Mouse (Mus musculus) heart, postnatal 0 days (tissue): ENCODE data around the gene Lbhd2. TPM values are rescaled to one million over a fixed set of nuclear protein-coding genes. Genes with fewer than 3 reads are reported as not detected.

Source experiments
- ATAC-seq: fragments of 200-750 bp; cut with Nextera tagmentation; 2 replicates; pipeline ENCODE4 v1.8.0; 2017; ENCODE audit warnings: low read depth, moderate number of reproducible peaks, moderate library complexity; ENCODE audit not compliant: insufficient read depth
- DNase-seq: peaks from one replicate; pipeline ENCODE4 v3.0.0-alpha.2; 2016; ENCODE audit warnings: low spot score
- H3K27ac ChIP-seq: fragments of 300-500 bp; sonication (generic); 2 replicates; pipeline ENCODE4 v1.5.1; 2014; ENCODE audit warnings: low read depth, mild to moderate bottlenecking
- H3K27me3 ChIP-seq: fragments of 300-500 bp; sonication (generic); 2 replicates; pipeline ENCODE4 v1.6.1; 2014; ENCODE audit warnings: low read length, mixed read lengths; ENCODE audit not compliant: control insufficient read depth, insufficient read depth
- H3K36me3 ChIP-seq: fragments of 300-500 bp; sonication (generic); replicated peaks from 2 replicates; pipeline ENCODE4 v1.6.1; 2014; ENCODE audit warnings: low read length, mixed read lengths; ENCODE audit not compliant: control insufficient read depth, insufficient read depth
- H3K4me1 ChIP-seq: fragments of 300-500 bp; sonication (generic); 2 replicates; pipeline ENCODE4 v1.6.1; 2014; ENCODE audit warnings: antibody characterized with exemption; ENCODE audit not compliant: control insufficient read depth, insufficient read depth
- H3K4me2 ChIP-seq: fragments of 300-500 bp; sonication (generic); 2 replicates; pipeline ENCODE4 v1.6.1; 2014; ENCODE audit warnings: low read depth, mild to moderate bottlenecking, low read length, moderate library complexity
- H3K4me3 ChIP-seq: fragments of 300-500 bp; sonication (generic); 2 replicates; pipeline ENCODE4 v1.5.1; 2014; ENCODE audit warnings: low read depth, low read length
- H3K9ac ChIP-seq: fragments of 300-500 bp; sonication (generic); replicated peaks from 2 replicates; pipeline ENCODE4 v1.6.1; 2014; ENCODE audit warnings: low read depth, low read length, mixed read lengths
- H3K9me3 ChIP-seq: fragments of 300-500 bp; sonication (generic); replicated peaks from 2 replicates; pipeline ENCODE4 v1.6.1; 2016; ENCODE audit warnings: low read length; ENCODE audit not compliant: control insufficient read depth
- CTCF ChIP-seq: IDR thresholded peaks from 2 replicates; pipeline ENCODE4 v1.5.1; 2016; ENCODE audit warnings: antibody characterized with exemption, control low read depth, low read depth
- EP300 ChIP-seq: IDR thresholded peaks from 2 replicates; pipeline ENCODE4 v1.6.1; 2016; ENCODE audit warnings: antibody characterized with exemption, low read depth
- WGBS: fragments of 180-500 bp; shearing (Covaris S2); extraction: QIAGEN DNeasy Blood & Tissue Kit; methylation state at CpG from one replicate; pipeline ENCODE4 v1.1.7; 2014; 5-methylcytosine and 5-hydroxymethylcytosine counted together
- polyA plus RNA-seq: library from polyadenylated mRNA; unstranded; fragments of >200 nt; fragmentation: Nextera tagmentation; extraction: Ambion mirVana; gene quantifications from 2 replicates; pipeline ENCODE4 v1.2.1, GENCODE M21; 2015
- total RNA-seq: library from RNA; depleted of rRNA; stranded (reverse); fragments of >200 nt; gene quantifications from 2 replicates; pipeline ENCODE4 v1.2.3, GENCODE M21; 2014; ENCODE audit warnings: low replicate concordance

Lbhd2 gene
- total and polyA plus RNA-seq, 2 experiments from 2014 or later: not detected

DNA sequence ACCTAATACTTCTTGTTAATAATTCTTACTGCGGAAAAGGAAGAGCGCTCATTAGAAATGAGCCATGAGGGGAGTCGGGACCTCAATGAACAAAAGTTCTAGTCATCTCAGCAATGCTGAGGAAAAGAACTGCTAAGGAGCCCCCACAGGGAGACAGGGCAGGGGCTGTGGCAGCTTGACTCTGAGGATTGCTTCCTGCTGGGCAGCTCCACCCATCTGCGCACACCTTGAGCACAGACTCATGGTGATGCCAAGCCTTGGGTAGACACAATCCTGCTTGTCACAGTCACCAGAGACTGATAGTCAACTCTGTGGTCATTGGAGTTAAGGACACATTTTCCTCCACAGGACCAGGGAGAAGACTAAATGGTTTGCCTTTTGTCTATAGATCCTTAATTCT, 19.5 kb upstream of the Lbhd2 start:
- TF ChIP-seq CTCF (no peak), EP300 (no peak)
- peak overlapping the region; percentile 83 for H3K27ac ChIP-seq
- no peaks in the 10 kb centered on the region for H3K36me3 ChIP-seq
- no peak overlapping the region; the same call in 1 of the 2 replicates for H3K9ac ChIP-seq
- ATAC-seq (peak; percentile 27; the same call in 1 of the 2 replicates), DNase-seq (no peak)
- H3K9me3 ChIP-seq: no peaks in the 10 kb centered on the region
- H3K4me2 ChIP-seq: 0 out of 2 replicates have a peak overlapping the region, but pooled peaks have one; percentile 2
- WGBS: 91% methylated on average over 4 of the region's 4 CpGs
- no peak overlapping the region for H3K4me3 ChIP-seq
- peaks cover 13% of the 10 kb centered on the region for H3K4me1 ChIP-seq
- H3K27me3 ChIP-seq: no peaks in the 10 kb centered on the region

DNA sequence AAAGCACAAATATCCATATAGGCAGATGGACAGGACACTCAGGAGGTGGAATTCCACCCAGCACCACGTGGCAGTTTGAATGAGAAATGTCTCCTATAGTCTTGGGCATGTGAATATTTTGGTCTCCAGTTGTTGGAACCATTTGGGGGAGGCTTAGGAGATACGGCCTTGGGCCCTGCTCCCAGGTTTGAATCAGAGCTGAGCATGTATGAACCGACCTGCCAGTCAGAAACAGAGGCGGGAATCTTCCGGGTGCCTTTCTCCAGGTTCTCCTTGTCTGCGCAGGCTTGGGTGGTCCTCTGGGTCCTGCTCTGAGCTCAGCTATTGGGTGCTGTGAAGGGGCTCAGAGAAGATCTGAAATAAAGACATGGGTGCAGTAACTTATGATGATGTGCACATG, 12.6 kb upstream of the Lbhd2 start:
- ATAC-seq: no peak
- WGBS: 83% methylated on average over 6 of the region's 6 CpGs
- H3K4me1 ChIP-seq: peaks cover 14% of the 10 kb centered on the region; the same call in 1 of the 2 replicates

DNA sequence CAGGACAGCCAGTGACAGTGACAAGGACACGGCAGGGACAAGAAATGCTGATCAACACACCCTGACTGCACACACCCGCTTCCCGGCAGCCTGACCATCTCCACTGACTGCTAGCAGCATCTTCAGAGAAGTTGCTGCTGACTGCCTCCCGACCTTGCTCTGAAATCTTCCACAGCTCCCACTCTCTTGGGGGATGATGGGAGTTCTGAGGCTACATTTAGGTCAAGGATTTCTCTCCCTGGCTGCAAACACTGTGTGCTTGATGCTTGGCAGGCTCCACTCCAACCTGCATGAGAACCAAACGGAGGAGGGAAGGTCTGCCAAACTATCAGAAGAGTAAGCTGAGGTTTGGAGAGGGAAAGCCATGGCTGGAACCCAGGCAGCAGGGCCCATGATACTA, 9.6 kb upstream of the Lbhd2 start:
- H3K27ac ChIP-seq: no peak overlapping the region
- no peak for TF ChIP-seq CTCF
- no peak for TF ChIP-seq EP300
- no peak for DNase-seq

More for the DNA sequence above, 12.6 kb upstream of the Lbhd2 start:
- no peak for DNase-seq
- TF ChIP-seq CTCF: no peak
- TF ChIP-seq EP300: no peak
- Histone ChIP-seq H3K36me3 (no peaks in the 10 kb centered on the region), H3K4me2 (no peak overlapping the region), H3K9me3 (no peaks in the 10 kb centered on the region), H3K27me3 (no peaks in the 10 kb centered on the region), H3K9ac (no peak overlapping the region), H3K4me3 (no peak overlapping the region), H3K27ac (no peak overlapping the region)

DNA sequence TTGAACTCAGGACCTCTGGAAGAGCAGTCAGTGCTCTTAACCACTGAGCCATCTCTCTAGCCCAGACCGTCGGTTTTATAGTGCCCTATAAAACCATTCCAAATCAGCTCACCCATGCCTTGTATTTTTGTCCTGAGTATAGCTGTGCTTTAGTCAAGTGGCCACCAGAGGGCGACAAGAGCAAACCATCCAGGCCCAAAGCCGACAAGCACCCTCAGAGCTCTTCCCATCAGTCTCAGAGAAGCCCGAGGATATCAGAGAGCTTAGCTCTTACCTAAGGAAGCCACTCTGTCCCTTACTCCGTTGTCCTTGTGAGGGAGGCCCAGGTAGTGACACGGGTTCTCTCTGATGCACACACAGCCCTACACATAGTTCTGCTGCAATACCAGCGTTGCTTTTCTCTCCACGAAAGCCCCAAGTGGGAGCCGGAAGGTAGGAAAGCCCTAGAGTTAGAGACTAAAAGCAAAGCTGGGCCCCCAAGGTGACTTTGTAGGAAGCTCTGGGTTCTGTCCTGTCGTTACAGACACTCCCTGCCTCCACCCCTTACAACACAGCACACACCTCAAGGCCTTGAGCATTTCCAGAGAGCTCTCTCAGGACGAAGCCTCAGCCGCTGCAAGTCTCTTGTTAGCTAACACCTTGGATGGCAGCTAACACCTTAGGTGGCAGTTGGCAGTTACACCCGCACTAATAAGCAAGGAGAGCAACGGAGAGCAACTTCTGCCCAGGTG, 5.0 kb upstream of the Lbhd2 start:
- Histone ChIP-seq H3K4me2 (no peak overlapping the region), H3K4me1 (peaks cover 11% of the 10 kb centered on the region; the same call in 1 of the 2 replicates), H3K9me3 (no peaks in the 10 kb centered on the region), H3K27me3 (peaks cover 8% of the 10 kb centered on the region; the same call in 1 of the 2 replicates), H3K36me3 (no peaks in the 10 kb centered on the region), H3K9ac (no peak overlapping the region), H3K27ac (no peak overlapping the region), H3K4me3 (no peak overlapping the region)
- DNase-seq: peak; percentile 80
- TF ChIP-seq CTCF (peak; percentile 94), EP300 (no peak)
- WGBS: 20% methylated on average over 15 of the region's 15 CpGs
- ATAC-seq: peak; percentile 69

More for the DNA sequence above, 9.6 kb upstream of the Lbhd2 start:
- Histone ChIP-seq H3K36me3 (no peaks in the 10 kb centered on the region), H3K9me3 (no peaks in the 10 kb centered on the region), H3K9ac (no peak overlapping the region), H3K4me1 (peaks cover 14% of the 10 kb centered on the region; the same call in 1 of the 2 replicates), H3K4me3 (no peak overlapping the region), H3K4me2 (no peak overlapping the region), H3K27me3 (no peaks in the 10 kb centered on the region)
- 37% methylated on average over 5 of the region's 5 CpGs for WGBS
- ATAC-seq: no peak

DNA sequence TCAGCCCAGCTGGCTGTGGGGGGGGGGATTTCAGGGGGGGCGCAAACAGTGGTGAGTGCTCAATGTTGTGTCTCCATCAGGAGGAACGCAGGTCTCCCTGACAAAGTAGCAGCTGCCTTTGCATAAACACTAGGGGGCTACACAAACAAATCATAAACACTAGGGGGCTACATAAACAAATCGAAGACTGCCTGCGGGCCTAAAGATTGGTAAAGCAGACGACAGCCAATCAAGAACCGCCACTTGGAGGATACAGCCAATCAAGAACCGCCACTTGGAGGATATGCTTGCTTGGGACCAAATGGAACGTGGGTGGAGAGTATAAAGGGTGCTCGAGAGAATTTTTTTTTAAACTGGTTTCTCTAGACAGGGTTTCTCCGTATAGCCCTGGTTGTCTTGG, 1.7 kb upstream of the Lbhd2 start:
- Histone ChIP-seq H3K4me1 (0 out of 2 replicates have a peak, but pooled peaks cover 4% of the 10 kb centered on the region), H3K4me2 (no peak overlapping the region), H3K36me3 (no peaks in the 10 kb centered on the region), H3K27me3 (peaks cover 23% of the 10 kb centered on the region), H3K27ac (no peak overlapping the region), H3K4me3 (no peak overlapping the region), H3K9me3 (no peaks in the 10 kb centered on the region), H3K9ac (no peak overlapping the region)
- WGBS: 51% methylated on average over 10 of the region's 10 CpGs
- no peak for ATAC-seq
- TF ChIP-seq CTCF (no peak), EP300 (no peak)
- no peak for DNase-seq

DNA sequence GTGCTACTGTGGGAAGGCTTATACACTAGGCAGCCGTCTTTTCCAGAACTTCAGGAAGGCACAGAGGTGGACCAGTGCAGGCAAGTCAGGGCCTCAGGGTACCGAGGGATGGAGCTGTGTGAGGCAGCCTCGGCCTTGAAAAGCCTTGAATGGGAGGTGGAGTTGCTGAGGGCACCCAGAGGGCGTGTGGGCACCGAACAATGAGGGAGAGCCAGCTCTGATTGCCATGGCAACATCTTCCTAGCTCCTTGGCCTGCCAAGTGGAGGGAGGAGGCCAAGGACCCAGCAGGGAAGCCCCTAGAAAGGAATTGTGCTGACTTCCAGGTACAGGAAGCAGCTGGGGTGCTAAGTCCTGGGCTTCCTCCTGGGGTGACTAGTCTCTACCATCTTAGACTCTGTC, 3.0 kb downstream of the Lbhd2 start:
- Histone ChIP-seq H3K9me3 (no peaks in the 10 kb centered on the region), H3K36me3 (no peaks in the 10 kb centered on the region), H3K9ac (no peak overlapping the region), H3K4me2 (no peak overlapping the region), H3K27me3 (peaks cover 23% of the 10 kb centered on the region), H3K4me1 (peaks cover 21% of the 10 kb centered on the region), H3K4me3 (no peak overlapping the region), H3K27ac (no peak overlapping the region)
- TF ChIP-seq CTCF (no peak), EP300 (no peak)
- ATAC-seq (no peak), DNase-seq (no peak)
- 60% methylated on average over 5 of the region's 5 CpGs for WGBS
